Mouse (Mus musculus): ENCODE results near the gene Rnd1. TPM values are rescaled to one million over a fixed set of nuclear protein-coding genes. Genes with fewer than 3 reads are reported as not detected.

The Rnd1 gene
- polyA plus RNA-seq, 1 experiment from 2014 or later = 0.94 TPM

GRCm38 (mm10) chr15:98717301-98717700 lies 40.0 kb upstream of the Rnd1 start:
- Histone ChIP-seq H3K27ac (ENCODE audit: low read depth) (no peak overlapping the region), H3K4me1 (ENCODE audit: insufficient read depth) (peaks cover 3% of the 10 kb centered on the region; the same call in 1 of the 2 replicates), H3K36me3 (replicated peaks; ENCODE audit: insufficient read depth, low read length) (no peaks in the 10 kb centered on the region), H3K27me3 (ENCODE audit: insufficient read depth, low read length) (0 out of 2 replicates have a peak, but pooled peaks cover 2% of the 10 kb centered on the region), H3K9ac (replicated peaks) (no peak overlapping the region), H3K4me3 (ENCODE audit: low read depth, low read length) (no peak overlapping the region), H3K4me2 (ENCODE audit: low read depth, low read length) (no peak overlapping the region), H3K9me3 (ENCODE audit: low read length) (no peaks in the 10 kb centered on the region)
- ATAC-seq = no peak
- TF ChIP-seq EP300 (IDR thresholded peaks at IDR 0.05; ENCODE audit: low read depth) (no peak), CTCF (IDR thresholded peaks at IDR 0.05; ENCODE audit: low read depth) (no peak)
- no peak for DNase-seq
- WGBS (ENCODE audit: insufficient replicate concordance) = 58% methylated on average over 16 of the region's 16 CpGs

- Histone ChIP-seq H3K27me3 (ENCODE audit: insufficient read depth, low read length) (0 out of 2 replicates have a peak, but pooled peaks cover 2% of the 10 kb centered on the region), H3K27ac (ENCODE audit: low read depth) (no peak overlapping the region), H3K4me2 (ENCODE audit: low read depth, low read length) (no peak overlapping the region), H3K36me3 (replicated peaks; ENCODE audit: insufficient read depth, low read length) (no peaks in the 10 kb centered on the region), H3K9me3 (ENCODE audit: low read length) (no peaks in the 10 kb centered on the region), H3K9ac (replicated peaks) (no peak overlapping the region), H3K4me1 (ENCODE audit: insufficient read depth) (peaks cover 3% of the 10 kb centered on the region; the same call in 1 of the 2 replicates), H3K4me3 (ENCODE audit: low read depth, low read length) (no peak overlapping the region)
- 57% methylated on average over 5 of the region's 5 CpGs for WGBS (ENCODE audit: insufficient replicate concordance)
- no peak for TF ChIP-seq EP300 (IDR thresholded peaks at IDR 0.05; ENCODE audit: low read depth)
- TF ChIP-seq CTCF (IDR thresholded peaks at IDR 0.05; ENCODE audit: low read depth) = no peak
- DNase-seq (no peak), ATAC-seq (no peak)
These were observed 37.0 kb upstream of the Rnd1 start for GRCm38 (mm10) chr15:98714230-98714652.

GRCm38 (mm10) chr15:98710442-98710841 lies 33.2 kb upstream of the Rnd1 start:
- H3K27ac ChIP-seq (ENCODE audit: low read depth) = no peak overlapping the region
- no peak overlapping the region for H3K4me3 ChIP-seq (ENCODE audit: low read depth, low read length)
- no peaks in the 10 kb centered on the region for H3K9me3 ChIP-seq (ENCODE audit: low read length)
- DNase-seq = peak; percentile 84
- WGBS (ENCODE audit: insufficient replicate concordance) = 20% methylated on average over 9 of the region's 9 CpGs
- peak; percentile 85 for TF ChIP-seq CTCF (IDR thresholded peaks at IDR 0.05; ENCODE audit: low read depth)
- TF ChIP-seq EP300 (IDR thresholded peaks at IDR 0.05; ENCODE audit: low read depth) = no peak
- no peak overlapping the region for H3K9ac ChIP-seq (replicated peaks)
- H3K4me2 ChIP-seq (ENCODE audit: low read depth, low read length) = no peak overlapping the region
- peak; percentile 41; the same call in 1 of the 2 replicates for ATAC-seq
- H3K27me3 ChIP-seq (ENCODE audit: insufficient read depth, low read length) = no peaks in the 10 kb centered on the region
- no peaks in the 10 kb centered on the region for H3K36me3 ChIP-seq (replicated peaks; ENCODE audit: insufficient read depth, low read length)
- H3K4me1 ChIP-seq (ENCODE audit: insufficient read depth) = peaks cover 3% of the 10 kb centered on the region

GRCm38 (mm10) chr15:98707766-98708372 lies 30.6 kb upstream of the Rnd1 start, which contains the start of gene Ccdc65:
Gene Ccdc65, plus strand, starts transcription at chr15:98708207.
- TF ChIP-seq CTCF (IDR thresholded peaks at IDR 0.05; ENCODE audit: low read depth) = peak; percentile 73
- TF ChIP-seq EP300 (IDR thresholded peaks at IDR 0.05; ENCODE audit: low read depth) = no peak
- H3K4me2 ChIP-seq (ENCODE audit: low read depth, low read length) = peak within 1 kb of the TSS; percentile 74
- 16% methylated on average over 16 of the region's 16 CpGs for WGBS (ENCODE audit: insufficient replicate concordance)
- H3K4me1 ChIP-seq (ENCODE audit: insufficient read depth) = no peaks in the 10 kb centered on the region; the same call in 1 of the 2 replicates
- H3K27me3 ChIP-seq (ENCODE audit: insufficient read depth, low read length) = peaks cover 7% of the 10 kb centered on the region; the same call in 1 of the 2 replicates
- peak within 1 kb of the TSS; percentile 44; the same call in 1 of the 2 replicates for H3K9ac ChIP-seq (replicated peaks)
- no peaks in the 10 kb centered on the region for H3K9me3 ChIP-seq (ENCODE audit: low read length)
- H3K4me3 ChIP-seq (ENCODE audit: low read depth, low read length) = peak within 1 kb of the TSS; percentile 37; the same call in 1 of the 2 replicates
- DNase-seq (peak; percentile 82), ATAC-seq (peak; percentile 71)
- no peaks in the 10 kb centered on the region for H3K36me3 ChIP-seq (replicated peaks; ENCODE audit: insufficient read depth, low read length)
- no peak within 1 kb of the TSS for H3K27ac ChIP-seq (ENCODE audit: low read depth)

- no peak overlapping the region for H3K27ac ChIP-seq (ENCODE audit: low read depth)
- no peak for TF ChIP-seq CTCF (IDR thresholded peaks at IDR 0.05; ENCODE audit: low read depth)
- TF ChIP-seq EP300 (IDR thresholded peaks at IDR 0.05; ENCODE audit: low read depth) = no peak
- H3K4me2 ChIP-seq (ENCODE audit: low read depth, low read length) = no peak overlapping the region
- peaks cover 22% of the 10 kb centered on the region for H3K27me3 ChIP-seq (ENCODE audit: insufficient read depth, low read length)
- no peak for ATAC-seq
- H3K36me3 ChIP-seq (replicated peaks; ENCODE audit: insufficient read depth, low read length) = no peaks in the 10 kb centered on the region
- no peak overlapping the region for H3K4me3 ChIP-seq (ENCODE audit: low read depth, low read length)
- H3K4me1 ChIP-seq (ENCODE audit: insufficient read depth) = peaks cover 2% of the 10 kb centered on the region; the same call in 1 of the 2 replicates
- WGBS (ENCODE audit: insufficient replicate concordance) = 57% methylated on average over 9 of the region's 9 CpGs
- no peak overlapping the region for H3K9ac ChIP-seq (replicated peaks)
- no peak for DNase-seq
- no peaks in the 10 kb centered on the region for H3K9me3 ChIP-seq (ENCODE audit: low read length)
These were observed 27.1 kb upstream of the Rnd1 start for GRCm38 (mm10) chr15:98704312-98704711.

- Histone ChIP-seq H3K4me3 (ENCODE audit: low read depth, low read length) (0 out of 2 replicates have a peak overlapping the region, but pooled peaks have one; percentile 1), H3K27ac (ENCODE audit: low read depth) (no peak overlapping the region), H3K36me3 (replicated peaks; ENCODE audit: insufficient read depth, low read length) (no peaks in the 10 kb centered on the region), H3K4me2 (ENCODE audit: low read depth, low read length) (peak overlapping the region; percentile 41), H3K4me1 (ENCODE audit: insufficient read depth) (0 out of 2 replicates have a peak, but pooled peaks cover 4% of the 10 kb centered on the region), H3K9ac (replicated peaks) (no peak overlapping the region), H3K27me3 (ENCODE audit: insufficient read depth, low read length) (peaks cover 22% of the 10 kb centered on the region), H3K9me3 (ENCODE audit: low read length) (no peaks in the 10 kb centered on the region)
- WGBS (ENCODE audit: insufficient replicate concordance) = 8% methylated on average over 40 of the region's 40 CpGs
- peak; percentile 91 for DNase-seq
- ATAC-seq = peak; percentile 82
- TF ChIP-seq EP300 (IDR thresholded peaks at IDR 0.05; ENCODE audit: low read depth) (no peak), CTCF (IDR thresholded peaks at IDR 0.05; ENCODE audit: low read depth) (peak; percentile 94)
These were observed 22.2 kb upstream of the Rnd1 start for GRCm38 (mm10) chr15:98699190-98700105.

Measured in liver, postnatal 0 days (tissue).